Mouse (Mus musculus) CD4-positive, CD25-positive, alpha-beta regulatory T cell, adult 4 months (primary cell): ENCODE measurements around the gene Nav2. TPM values are rescaled to one million over a fixed set of nuclear protein-coding genes. Genes with fewer than 3 reads are reported as not detected.
A peak's percentile ranks its signal among the peaks of the same experiment; 100 is the strongest.

Experiments used
- ATAC-seq: one replicate; pipeline ENCODE4 v1.8.0; 2017
- polyA plus RNA-seq, 2 experiments: library from polyadenylated mRNA; unstranded; fragments of 100-300 nt; shearing (Covaris generic); gene quantifications; one replicate each; pipeline ENCODE4 v1.2.1; 2017

The Nav2 gene
- polyA plus RNA-seq, 2 experiments from 2014 or later, result 30.6 to 45.1 TPM

DNA sequence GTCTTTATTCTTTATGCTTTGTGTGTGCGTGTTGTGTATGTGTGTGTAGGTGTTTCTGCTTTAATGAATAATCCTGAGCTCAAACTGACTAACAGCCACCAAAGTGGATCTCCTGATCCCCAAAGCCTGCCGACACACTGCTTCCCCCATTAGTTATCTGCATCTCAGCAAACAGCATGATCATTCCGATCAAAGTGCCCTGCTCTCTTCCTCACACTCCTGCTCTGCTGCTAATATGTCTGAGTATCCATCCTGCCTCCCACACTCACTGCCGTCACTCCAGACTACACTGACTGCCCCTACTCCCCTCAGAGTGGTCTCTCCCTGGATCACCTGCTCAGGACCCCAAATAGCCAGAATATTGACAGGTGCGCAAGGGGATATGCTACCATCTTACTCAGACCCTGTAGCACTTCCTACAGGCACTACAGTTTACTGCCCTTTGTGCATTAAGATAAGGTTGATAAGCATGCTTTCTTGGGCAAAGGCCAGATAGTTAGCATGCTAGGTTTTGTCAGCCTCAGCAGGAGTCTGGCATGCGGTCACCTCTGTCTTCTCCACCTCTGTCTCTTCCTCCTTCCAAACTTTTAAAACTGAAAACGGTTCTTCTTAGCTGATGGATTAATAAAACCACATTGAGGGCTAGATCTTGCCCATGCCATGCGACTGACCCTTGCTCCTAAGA is 382.8 kb downstream of the Nav2 start:
- ATAC-seq, result no peak

DNA sequence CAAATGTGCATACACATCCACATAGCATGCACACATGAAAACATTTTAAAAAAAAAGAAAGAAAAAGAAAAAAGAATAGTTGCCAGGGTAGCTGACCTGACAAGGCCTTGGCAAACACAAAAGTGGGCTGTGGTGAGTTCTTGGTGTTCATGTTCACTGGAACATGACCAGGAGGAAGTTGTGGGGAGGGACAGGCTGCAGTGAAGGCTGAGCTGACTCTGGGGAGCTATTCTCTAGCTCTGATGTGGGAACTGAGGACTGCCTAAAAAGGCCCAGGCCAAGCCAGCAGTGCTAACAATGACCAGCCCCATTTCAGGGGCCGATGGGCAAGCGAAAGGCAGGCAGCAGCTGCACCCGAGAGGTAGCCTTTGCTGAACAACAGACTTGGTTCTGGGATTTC is 388.6 kb downstream of the Nav2 start:
- ATAC-seq, result no peak

DNA sequence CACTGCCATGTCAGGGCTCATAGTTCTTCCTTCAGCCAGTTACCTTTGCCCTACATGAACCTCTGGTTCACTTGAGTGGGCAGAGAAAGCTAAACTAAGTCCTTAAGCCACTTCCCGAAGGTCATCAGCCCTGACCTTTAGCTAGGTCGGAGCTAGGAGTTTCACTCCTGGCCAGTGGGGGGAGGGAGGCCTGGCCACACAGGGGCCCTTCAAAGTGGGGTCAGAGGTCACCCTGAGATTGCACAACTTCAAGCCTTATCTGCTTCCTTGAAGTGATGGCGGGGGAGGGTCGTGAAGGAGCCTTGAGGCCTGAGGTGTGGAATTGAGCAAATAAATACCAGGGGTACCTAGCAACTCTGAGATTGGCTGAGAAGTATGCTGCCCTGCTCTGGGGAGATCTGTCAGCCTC is 389.9 kb downstream of the Nav2 start:
- ATAC-seq, result no peak

DNA sequence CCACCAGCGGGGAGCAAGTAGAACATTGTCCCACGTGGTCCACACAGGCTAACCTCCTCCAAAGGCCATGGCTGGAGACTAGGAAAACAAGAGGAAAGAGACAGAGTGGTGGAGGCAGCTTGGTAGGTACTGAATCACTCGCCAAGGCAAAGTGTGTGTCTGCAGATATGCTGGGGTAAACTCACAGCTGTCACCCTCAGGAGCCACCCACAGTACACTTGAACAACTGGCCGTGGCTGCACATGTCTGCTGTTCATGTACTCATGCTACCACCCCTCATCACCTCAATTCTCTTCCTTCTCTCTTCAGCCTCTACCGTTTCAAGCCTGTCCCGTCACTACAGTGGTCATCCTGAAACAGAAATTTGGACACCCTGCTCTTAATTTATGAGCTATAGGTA is 393.0 kb downstream of the Nav2 start:
- no peak for ATAC-seq

DNA sequence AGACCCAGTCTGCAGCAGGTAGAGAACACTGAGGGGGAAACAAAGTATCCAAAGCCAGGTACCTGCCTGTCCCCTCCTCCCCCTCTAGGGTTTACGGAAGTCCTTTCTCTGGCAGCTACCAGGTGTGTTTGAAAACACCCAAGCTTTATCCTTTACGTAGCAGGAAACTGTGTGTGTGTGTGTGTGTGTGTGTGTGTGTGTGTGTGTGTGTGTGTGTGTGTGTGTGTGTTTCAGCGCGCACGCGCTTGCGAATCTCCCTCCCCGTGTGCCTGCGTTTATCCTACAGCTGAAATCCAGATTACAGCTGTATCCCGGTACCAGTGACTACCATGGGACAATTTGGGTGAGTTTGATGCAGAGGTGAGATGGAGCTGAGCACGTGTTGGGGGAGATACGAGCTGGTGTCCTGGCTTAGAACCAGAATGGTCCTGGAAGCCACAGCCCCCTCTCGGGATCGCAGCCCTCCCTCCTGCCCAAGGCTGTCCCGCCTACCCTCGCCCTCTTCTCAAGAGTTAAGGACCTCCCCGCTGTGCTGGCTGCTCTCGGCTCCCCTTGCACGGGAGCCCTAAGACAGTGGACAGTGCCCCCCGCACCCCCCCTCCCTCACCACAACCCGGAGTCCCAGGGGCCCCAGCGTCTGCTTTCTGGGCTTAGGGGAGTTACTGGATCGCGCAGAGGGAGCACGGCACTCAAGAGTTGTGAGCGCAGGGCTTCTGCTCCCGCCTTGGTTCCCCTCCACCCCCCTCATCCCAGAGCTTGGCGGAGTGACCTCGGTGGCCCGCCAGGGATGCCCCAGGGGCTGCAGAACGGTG is 395.3 kb downstream of the Nav2 start:
- peak; percentile 68 for ATAC-seq

DNA sequence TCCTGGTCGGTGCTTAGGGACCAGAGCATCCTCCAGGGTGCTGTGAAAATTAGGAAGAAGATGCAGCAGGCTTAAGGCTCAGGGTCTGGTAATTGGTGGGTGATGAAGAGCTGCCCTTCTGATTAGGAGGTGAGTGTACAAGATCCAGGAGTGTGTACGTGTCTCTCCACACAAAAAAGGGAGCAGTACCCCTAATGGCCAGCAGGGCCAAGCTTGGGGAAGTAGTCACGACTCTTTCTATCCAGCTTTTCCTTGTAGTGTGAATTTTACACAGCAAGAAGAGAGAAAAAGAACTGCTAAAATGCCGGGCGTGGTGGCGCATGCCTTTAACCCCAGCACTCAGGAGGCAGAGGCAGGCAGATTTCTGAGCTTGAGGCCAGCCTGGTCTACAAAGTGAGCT is 399.2 kb downstream of the Nav2 start:
- ATAC-seq, result no peak

DNA sequence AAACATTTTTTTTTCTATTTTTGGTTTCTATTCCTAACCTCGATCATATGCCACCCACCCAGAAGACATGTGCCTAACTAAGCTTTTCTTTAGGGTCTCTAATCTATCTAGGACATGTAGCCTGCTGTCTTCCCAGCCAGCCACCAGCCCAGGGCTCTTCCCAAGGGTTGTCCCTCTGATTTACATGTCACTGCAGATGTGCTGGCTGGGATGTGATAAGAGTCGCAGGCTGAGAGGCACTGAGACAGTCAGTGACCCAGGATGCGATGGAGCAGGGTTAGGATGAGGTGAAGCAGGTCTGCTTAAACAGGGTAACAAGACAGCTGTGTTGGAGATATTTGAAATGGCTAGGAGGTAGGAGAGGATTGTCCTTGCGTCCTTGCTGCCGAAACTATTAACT is 401.2 kb downstream of the Nav2 start:
- ATAC-seq, result no peak

DNA sequence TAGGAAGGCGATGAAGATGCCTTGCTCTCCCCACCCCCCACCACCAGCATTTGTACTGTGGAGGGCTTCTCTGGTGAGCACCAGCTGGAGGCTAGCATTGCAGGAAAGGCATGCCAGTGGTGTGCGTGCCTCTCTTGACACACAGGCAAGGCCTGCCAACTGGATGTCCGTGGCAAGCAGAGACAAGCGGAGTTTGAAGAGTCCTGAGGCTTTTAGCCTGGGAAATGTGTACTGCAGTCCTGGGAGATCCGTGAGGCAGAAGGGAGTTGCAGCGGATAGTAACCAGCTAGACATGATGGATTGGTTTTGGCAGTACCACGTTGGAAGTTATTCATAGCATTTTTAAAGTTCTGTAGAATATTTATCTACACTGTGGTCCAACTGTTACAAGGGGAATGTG is 405.4 kb downstream of the Nav2 start:
- no peak for ATAC-seq

DNA sequence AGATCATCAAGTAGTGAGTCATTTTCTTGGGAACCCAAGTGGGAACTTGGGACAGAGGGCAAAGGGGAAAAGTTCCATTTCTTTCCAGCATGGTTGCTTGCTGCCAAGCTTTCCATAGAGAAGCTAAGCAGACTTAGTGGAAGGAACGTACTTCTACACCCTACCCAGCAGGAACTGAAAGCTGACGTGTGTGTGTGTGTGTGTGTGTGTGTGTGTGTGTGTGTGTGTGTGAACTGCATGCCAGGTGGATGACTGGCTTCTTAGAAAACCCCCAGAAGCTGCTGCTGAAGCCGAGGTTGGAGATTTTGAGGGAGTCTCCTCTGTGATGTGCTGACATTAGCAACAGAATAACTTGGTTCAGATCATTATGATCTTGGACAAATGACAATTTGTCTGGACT is 406.5 kb downstream of the Nav2 start:
- ATAC-seq, result no peak

DNA sequence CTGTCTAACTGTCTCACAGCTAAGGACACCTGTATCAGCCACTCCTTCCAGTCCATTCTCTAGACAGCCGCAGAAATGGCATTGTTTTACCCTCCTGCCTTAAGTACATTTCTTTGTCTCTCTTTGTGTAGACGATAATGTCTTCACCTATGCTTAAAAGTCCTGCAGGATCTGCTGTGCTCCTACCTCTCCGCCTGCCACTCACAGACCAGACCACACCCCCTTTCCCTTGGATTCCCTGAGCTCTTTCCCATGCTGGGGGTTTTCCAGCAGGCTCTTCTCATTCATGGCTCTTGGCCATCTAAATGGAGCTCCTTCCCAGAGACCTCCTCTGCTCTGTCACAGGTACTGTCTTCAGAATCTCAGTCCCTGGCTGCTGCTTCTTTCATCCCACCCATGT is 408.1 kb downstream of the Nav2 start:
- no peak for ATAC-seq

DNA sequence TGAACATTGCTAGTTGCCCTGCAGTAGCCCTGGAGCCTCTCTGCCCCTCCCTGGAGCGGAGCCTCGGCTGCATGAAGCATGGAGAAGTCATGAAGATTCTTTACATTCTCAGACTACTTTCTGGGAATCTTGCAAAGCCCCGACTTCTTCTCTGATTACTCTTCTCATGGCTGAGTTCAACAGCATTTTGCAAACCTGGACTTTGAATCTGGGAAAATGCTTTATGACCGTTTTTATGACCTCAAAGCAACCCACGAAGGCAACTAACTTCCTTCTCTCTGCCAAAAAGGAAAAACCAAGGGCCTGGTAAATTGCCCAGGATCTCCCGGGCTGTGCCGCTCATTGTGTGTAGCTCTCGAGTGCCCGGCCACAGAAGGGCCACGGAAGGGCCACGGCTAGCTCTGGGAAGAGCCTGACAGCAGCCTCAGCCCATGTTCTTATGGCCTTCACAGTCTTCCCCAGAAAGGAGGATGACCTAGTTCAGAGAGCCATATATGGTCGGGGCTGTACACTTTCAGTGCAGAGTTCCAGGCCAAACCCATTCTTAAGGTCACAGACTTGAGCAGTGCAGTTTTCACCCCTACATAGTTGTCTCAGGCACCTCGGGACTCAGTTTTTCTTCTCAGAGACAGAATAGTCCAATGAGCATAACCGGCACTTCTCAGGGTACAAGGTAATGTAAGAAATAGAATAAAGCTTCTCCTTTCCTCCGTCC is 409.8 kb downstream of the Nav2 start:
- no peak for ATAC-seq

DNA sequence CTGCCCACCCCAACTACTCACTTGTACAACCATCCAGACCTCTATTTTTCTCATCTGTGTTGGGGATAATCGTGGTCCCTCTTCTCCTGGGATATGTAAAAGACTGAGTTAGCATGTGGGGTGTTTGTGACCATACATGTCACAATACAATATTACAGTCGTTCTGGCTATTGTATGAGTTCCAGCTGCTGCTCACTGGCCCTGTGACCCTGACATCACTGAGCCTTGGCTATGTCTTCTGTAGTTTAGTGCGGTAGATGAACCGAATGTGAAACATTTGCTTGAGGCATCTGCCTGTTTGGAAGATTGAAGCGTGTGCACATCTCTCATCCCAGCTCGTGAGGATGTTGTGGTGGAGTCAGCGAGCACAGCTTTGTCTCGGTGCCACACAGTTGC is 410.4 kb downstream of the Nav2 start:
- no peak for ATAC-seq

DNA sequence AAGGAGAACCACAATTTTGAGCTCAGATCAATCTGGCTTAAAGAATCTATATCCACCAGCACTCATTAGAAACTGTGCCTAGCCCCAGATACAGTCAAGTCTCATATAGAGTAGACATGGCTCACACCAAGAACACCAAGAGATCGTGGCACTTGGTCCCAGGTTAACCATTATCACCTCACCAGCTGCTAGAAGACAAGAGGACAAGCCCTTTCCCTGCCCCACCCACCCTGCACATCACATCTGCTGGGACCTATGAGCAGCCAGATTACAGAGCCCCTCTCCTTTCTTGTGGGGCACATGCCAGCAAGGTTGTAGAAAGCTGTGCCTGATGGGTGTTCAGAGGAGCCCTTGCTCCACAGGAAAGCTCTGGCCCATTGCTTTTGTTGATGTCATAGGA is 411.5 kb downstream of the Nav2 start:
- no peak for ATAC-seq

DNA sequence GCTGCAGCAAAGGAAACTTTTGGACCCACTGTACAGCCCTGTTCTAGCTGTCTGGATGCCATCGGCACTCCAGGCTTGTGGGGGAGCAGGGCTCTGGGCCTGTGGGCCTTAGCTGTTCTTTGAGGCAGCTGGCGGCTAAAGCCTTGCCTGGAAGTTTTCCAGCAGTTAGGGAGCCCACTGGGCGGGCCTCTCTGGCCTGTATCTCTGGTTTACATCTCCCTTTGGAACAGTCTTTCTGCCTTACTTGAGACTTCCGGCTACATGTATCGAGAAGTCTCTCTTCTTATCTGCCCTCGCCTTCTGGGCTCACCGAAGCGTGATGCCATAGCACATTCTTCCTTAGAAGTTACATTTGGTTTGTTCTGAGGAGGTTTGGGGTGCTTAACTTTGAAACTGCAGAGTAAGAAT is 412.6 kb downstream of the Nav2 start:
- ATAC-seq, result no peak

DNA sequence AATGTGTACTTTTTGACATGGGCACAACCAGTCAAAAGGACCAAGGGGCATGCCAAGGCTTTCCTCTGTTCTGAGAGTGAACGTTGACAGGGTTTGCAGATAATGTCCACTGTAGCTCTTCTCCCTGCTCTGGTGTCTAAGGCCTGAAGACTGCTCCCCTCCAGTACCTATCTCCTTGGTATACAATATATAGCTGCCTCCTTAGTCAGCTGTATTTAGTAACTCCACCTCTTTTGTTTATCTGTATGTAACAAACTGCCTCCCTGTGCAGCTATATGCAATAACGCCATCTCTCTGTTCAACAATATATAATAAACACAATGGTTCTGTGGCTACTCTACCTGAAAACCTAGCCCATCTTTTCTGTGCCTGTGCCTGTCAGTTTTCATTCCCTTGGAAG is 413.7 kb downstream of the Nav2 start:
- ATAC-seq, result no peak

DNA sequence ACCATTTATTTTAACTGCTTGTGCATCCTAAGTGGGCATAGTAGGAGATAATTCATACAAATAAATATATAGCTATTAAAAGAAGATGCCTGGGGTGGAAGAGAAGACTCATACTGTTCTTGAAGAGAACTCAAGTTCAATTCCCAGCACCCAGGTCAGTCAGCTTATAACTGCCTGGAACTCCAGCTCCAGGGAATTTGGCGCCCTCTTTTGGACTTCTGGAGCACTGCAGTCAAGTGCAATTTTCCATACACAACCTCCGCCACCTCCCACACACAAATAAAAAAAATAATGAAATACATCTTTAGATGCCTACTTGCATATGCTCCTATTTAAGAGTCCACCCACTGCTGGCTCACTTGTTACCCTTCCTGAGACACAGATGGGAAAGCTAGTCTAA is 416.1 kb downstream of the Nav2 start:
- ATAC-seq, result no peak

DNA sequence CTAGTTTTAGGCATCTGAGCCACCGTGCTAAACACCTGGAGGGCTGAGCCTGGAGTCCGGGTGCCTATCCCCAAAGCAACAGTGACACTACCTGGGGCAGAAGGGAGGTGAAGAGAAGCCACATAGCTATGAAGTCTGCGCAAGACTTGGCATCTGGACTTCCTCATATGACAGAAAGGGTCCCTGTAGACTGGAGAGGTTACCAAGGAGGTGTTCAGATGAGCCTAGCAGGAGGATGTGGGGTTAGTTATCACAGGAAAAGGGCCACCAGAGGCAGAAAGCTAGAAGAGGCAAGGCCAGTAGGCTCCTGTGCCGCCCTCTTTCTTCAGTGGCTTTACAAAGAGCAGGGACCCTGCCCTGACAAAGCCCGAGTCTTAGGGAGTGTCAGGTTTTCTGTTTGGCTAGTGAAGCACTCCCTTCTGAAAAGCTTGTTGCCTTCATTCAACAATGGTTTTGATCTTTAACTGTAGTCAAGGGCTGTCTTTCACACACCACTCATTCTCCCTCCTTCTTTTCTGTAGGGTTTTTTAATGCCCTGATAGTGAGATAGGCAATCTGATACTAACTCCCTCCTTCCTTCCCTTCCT is 417.7 kb downstream of the Nav2 start:
- no peak for ATAC-seq

DNA sequence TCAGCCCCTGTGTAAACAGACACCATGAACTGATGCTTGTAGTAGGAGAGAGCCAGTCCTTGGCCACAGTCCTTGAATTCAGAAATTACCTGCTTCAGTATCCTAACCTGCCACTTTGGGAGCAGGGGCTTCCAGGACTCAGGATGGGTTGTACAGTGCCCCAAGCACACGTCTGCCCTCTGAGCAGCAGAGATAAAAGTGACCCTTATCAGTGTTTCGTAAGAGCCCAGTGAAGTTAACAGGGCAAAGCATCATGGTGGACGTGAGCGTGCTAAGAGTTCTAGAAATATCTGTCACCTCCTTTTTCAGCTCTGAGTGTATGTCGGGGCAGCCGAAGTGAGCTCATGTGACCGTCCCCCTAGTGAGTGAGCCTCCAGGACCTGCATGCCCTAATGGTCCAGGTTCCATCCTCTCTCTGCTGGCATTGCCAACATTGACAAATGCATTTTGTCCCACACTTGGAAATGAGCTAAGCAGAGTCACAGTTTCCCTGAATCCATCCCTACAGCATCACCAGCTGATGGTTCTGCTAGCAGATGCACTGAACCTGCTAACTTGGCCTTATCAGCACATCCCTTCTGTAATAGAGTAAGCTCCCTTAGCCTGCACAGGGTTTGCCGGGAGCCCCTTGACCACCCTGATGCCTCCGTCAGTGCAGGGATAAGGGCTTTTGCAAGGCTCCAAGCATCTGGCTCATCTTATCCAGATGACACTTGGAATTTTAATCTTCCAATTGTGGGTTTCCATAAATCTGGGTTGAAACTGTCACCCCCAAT is 418.6 kb downstream of the Nav2 start:
- no peak for ATAC-seq

DNA sequence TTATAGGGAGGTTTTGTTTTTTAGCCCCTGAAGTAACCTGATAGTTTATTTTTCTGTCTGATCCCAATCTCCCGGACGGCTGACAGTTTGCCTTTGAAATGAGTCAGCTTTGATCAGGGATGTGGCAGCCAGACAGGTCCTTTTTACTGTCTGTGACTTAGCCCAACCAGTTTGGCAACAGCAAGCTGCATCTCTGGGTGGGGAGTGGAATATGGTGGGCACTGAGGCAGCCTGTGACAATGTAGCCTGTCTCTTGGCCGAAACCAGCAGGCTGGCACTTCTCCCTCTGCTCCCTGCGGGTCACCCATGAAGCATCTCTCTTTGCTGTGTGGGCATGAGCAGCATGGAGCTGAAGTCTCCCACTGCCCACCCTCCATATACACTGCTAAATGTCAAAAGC is 421.7 kb downstream of the Nav2 start:
- ATAC-seq, result no peak

DNA sequence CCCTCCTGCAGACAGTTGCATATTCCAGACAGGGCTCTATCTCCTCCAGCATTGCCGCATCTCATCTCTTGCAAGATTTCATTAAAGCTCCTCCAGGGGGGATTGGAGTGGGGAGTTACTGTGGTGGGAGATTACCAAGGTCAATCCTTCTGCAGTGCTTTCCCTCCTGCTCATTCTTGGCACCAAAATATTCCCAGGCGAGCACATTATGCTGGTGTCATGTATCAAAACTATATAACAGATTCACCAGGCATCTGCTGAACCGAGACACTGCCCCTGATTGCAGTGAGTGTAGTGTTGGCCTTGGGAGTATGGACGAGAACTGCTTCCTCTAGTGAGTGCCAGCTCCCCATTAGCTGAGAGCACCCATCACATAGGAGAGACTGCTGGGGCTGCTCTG is 423.4 kb downstream of the Nav2 start:
- ATAC-seq, result no peak

DNA sequence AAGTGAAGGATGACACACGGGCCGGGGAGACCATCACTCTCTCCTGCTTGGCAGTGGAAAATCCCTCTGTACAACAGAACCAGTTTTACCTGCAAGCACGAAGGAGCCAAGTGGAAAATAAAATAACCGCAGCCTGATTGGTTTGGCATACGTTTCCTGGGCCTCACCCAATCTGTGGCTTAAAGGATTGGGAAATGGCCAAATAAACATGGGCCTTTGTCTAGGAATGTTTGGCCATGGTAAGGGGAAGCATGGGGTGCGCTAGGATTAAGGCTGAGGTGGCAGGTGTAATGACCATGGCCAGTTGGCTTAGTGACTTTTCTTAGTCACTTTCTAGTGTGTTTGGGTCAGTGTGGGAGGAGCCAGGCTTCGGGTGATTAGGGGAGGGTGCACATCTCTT is 424.1 kb downstream of the Nav2 start:
- no peak for ATAC-seq

DNA sequence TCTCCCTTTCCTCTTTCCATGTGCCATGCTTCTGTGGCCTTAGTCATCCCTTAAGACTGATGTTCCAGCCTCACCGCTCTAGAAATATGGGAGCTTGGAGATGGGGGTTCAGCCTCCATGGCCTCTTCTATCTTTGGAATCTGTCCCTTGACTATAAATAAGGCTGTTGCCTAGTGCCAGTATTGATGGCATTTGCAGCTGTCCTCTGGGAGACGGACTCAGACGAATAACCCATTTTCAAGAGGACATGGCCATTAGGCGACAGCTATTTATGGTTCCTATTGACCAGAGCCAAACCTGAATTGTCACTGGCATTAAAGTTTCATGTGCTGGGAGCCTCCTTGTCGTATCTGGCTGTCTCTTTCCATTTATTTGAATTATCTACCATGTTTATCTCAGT is 425.6 kb downstream of the Nav2 start:
- no peak for ATAC-seq

DNA sequence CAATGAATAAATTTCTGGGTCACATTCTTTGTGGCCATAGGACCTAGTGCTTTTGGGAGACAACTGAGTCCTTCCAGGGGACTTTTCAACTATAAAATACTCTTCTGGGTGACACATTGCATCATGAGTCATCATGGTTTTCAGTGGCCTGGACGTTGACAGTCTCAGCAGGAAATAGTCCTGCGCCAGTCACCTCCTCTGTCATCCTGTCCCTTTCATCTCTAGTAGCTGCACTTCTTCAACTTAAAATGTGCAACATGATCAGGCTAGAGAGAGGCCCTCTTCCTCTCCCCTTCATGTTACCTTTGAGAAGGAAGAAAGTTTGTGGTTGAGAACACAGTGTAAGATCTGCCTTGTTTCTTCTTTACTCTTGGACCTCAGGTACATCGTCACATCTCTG is 426.5 kb downstream of the Nav2 start:
- peak; percentile 90 for ATAC-seq
